Mouse (Mus musculus) frontal cortex, adult (tissue): ENCODE measurements at regions not wholly inside any gene's neighbourhood (a gene's known extent, or its start where the extent isn't known, plus 50 kb on each side); places are given as distances from the start of the nearest gene placed in this dataset.

Source experiments
- ATAC-seq: cut with Nextera tagmentation; 2 replicates; pipeline ENCODE4 v1.9.2; 2017; ENCODE audit warnings: mild to moderate bottlenecking, moderate library complexity, mixed read lengths; ENCODE audit not compliant: low TSS enrichment

- ATAC-seq = no peak
These were observed 174.0 kb upstream of the Tenm3 start for GRCm38 (mm10) chr8:49017741-49018140.

- no peak for ATAC-seq
These were observed 171.9 kb upstream of the Tenm3 start for GRCm38 (mm10) chr8:49015701-49016100.

- ATAC-seq = no peak
These were observed 171.4 kb upstream of the Tenm3 start for GRCm38 (mm10) chr8:49015200-49015599.

DNA sequence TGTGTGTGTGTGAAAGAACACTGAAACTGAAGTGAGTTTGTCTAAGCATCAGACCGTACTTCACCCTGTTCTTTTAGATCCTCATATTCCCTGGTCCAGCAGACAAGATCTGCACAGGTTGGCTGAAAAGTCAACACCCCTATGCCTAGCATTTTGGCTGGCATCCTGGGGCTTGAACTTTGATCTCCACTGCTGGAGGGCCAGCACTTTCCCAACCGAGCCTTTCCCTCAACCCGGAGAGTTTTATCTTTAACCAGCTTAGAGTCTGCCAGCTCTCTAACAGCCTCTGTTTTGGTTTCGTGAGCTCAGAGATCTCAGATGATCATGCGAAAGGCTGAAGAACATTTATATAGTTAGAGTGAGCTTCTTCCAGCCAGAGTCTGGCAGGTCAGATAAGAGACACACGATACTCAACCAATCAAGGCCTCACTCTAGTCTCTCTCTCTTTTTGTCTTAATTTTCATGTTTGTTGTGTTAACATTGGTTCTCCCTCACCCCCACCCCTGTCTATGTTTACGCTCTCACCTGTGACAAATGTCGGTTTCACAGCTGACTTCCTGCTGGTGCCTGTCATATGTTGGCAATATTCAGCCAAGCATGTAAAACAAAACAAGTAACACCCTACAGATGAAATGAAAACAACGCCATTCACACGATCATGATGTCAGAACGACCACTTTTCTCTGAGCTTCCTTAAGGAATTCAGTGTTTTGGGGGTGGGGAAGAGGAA, 162.7 kb upstream of the Tenm3 start:
- ATAC-seq = no peak

GRCm38 (mm10) chr8:48981667-48982066, 137.9 kb upstream of the Tenm3 start:
- ATAC-seq = no peak

DNA sequence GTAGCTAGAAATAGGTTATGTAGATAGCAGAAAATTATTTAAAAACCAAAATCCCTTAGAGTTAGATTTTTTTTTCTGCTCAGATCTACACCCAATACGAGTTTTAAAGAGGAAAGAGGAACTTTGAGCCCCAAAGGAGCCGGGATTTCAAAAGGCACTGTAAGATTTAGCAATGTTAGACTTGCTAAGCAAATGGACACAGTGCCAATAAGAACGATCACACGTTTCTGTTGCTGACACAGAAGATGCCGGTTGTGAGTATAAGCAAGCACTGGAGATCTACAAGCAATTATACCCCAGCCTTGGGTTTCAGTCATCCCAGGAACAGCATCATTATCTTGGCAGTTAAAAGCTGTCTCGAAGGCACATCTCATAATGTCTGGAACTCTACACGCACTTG, 137.0 kb upstream of the Tenm3 start:
- no peak for ATAC-seq

- no peak for ATAC-seq
These were observed 126.9 kb upstream of the Tenm3 start for GRCm38 (mm10) chr8:48970655-48971054.

DNA sequence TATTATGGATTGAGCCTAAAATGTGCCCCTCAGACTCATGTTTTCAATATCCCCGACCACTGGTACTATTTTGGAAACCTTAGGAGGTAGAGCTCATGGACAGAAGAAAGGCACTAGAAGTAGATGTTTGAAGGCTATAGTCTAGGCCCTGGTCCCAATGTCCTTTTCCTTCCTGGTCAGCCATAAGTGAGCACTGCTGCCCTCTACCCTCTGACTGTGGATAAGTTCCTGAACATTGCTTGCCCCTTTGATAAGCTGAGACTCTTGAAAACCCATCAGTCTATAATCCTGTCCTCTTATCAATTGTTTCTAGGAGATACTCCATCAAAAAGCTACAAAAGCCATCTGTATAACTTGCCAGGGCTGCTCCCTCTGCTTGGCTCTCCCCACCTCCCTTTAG, 121.2 kb upstream of the Tenm3 start:
- no peak for ATAC-seq

DNA sequence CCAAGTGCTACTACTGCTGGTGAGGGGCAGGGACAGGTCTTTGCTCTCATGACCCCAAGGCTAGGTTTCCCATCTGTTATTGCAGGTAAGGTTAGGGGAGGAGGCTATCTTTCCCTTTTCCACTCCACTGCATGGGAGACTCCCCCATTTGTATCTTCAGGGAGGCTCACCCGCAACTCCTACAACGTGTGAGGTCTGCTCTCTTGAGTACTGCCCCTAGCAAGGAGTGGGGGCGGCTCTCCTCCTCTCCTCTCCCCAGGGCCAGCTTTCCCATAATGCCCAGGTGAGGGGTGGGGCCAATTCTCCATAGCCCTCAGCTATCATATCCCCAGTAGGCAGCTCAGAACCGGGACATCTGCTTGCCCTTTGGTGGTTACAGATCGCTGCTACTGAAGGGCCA, 113.9 kb upstream of the Tenm3 start:
- no peak for ATAC-seq

DNA sequence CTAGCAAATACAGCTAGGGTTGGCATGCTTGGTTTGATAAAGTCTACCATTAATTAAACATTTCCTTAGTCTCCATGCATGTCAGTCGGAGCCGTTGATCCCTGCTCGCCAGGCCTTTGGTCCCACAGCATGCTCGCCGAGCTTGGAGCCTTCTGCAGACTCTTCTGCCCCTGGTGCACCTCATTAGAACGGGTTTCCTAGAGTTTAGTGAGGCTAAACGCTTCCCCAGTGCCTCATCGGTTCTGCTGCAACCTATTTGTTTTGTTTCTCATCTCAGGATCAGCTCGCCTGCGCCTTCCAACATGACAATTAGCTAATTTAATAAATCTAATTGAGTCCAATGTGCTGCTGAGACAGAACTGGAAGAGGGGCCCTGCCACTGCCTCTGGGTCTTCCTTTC, 107.7 kb upstream of the Tenm3 start:
- ATAC-seq = no peak

GRCm38 (mm10) chr8:48944177-48944576, 100.4 kb upstream of the Tenm3 start:
- no peak for ATAC-seq

GRCm38 (mm10) chr8:48937144-48937543, 93.4 kb upstream of the Tenm3 start:
- no peak for ATAC-seq

DNA sequence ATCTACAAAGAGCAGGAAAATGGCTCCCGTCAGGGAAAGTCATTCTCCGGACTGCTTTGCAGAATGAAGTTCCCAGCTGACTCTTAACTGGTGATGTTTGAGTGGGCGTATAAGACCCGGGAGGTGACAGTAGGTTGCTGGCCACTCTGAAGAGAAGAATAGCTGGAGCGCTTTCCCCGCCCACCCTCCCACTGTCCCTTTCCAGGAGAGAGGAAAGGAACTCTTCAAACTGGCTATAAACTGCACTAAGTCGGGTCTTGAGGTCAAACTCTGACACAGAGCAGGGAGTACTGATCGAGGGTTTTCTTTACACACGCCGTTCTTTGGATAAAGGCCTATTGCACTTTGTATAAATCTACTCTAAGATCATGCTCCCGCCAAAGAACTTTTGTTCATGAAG, 83.4 kb upstream of the Tenm3 start:
- ATAC-seq = no peak

- no peak for ATAC-seq
These were observed 71.5 kb upstream of the Tenm3 start for GRCm38 (mm10) chr8:48915275-48915674.

DNA sequence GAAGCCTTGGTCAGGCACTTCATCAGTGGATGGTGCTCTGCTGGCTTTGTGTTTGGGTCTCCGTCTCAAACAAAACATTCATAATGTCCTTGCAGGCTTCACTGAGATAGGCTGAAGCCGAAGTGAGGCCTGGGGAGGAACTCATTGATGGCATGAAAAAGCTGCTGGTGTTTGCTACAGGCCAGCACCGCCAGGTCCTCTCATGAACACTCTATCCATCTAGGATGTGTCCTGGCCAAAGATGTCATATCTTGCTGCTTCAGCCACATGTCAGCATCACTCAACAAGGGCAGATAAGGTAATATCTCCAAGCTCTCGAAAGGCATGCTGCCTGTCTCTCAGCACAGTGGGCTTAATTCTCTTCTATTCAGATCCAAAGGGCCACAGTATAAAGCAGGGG, 69.1 kb upstream of the Tenm3 start:
- no peak for ATAC-seq

DNA sequence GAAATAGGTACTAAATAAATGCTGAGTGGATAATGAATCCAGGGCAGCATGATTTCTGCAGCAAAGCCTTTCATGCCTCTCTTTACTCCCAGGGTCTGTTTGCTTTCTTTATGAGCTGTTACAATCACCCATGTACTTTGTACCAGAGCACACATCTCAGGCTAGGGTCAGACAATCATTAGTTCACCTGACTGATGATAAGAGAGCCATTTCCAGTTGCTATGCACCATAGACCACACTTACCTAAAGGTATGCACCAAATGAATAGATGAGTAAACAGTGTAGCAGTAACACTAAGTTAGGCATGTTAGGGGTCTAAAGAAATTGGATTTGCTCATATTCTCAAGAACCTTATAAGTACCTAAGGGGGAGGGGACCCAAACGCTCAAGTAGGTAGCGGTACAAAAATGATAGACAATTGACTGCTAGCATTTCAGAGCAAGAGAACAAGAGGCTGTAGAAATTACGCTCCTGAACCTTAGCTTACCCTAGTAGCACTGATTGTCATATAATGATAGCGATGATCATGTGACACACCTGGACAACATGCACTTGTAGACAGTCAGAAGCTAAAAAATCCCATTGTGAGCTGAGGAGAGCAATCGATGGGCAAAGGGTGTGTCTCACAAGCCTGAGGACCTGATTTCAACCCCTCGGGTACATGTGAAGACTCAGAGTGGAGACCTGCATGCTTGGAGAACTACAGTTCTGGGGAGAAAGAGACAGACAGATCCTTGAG, 58.1 kb upstream of the Tenm3 start:
- ATAC-seq = no peak

DNA sequence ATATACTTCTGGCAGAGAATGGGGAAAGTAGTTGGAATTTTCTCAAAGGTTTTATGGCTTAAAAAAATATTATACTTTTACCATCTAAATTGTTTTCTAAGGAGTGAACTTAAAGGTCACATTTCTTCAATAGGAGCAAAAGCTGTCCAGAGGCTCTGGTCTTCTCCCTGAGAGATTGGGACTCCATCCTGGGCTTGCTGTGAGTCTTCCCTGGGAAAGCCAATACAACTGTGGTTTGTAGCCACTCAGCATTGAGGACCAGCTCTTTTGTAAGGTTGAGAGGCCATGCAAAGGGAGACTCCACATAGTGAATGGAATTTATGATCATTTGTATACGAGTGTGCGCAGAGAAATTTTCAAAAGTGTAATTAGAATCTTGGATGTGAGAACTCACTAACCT, 52.9 kb upstream of the Tenm3 start:
- ATAC-seq = no peak

GRCm38 (mm10) chr8:48896251-48896650, 52.5 kb upstream of the Tenm3 start:
- ATAC-seq = no peak

DNA sequence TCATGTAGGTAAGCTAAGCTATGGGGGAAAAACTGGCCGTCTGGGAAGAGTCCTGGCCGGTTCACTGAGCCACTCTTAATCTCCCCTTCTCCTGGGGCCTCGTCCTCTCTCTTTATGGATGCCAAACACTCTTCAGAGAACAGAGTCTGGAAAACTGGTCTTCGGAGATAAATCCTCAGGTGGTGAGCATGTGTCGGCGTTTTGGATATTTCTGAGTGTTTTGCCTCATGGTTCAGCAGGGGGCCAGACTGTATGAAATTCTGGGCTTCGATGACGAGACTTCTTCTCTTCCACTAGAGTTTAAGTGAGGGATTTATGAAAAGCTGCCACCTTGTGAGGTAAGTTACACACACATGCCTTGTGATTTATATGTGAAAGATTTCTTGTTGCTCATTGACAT, 51.8 kb upstream of the Tenm3 start:
- no peak for ATAC-seq
